Comparison of ENCODE assay signal across 8 mouse cellular contexts in the genomic region with DNA sequence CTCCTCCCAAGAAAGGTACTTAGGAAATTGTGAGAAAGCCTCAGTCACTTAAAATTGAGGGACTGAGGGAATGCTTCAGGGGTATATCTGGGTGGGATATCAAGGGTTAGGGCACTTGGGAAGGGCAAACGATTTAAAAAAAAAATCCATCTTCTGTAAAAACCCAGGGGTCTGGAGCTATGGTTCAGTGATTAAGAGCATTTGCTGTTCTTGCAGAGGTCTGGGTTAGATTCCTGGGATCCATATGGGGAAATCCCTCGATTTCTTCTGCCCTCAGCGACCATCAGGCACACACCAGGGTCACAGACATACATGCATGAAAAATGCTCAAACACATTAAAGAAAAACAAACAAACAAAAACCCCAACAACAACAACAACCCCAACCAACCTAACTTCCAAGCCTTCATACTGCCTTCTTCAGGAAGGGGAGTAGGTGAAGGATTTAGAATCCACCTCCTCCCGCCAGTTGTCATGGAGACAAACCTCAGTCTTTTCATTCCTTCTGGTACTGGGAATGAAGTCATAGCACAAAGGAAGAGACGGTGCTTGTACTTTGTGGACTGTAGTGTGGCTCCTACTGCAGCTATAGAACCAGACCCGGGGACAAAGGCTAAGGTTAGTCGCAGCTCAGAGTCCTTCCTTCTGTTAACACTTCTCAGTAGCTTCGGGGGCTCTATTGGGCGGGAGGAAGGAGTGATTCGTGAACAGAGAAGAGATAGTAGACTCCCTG. TPM values are rescaled to one million over a fixed set of nuclear protein-coding genes. Genes with fewer than 3 reads are reported as not detected.
DNase-seq lines count a peak whose midpoint lies in the region; ATAC-seq and TF ChIP-seq lines count a peak whose summit lies in the region.

No protein-coding gene starts in this region.

- peak overlapping the region; percentile 74 for H3K4me2 ChIP-seq in kidney, postnatal 0 days (ENCODE audit: low read length)
- peak overlapping the region; percentile 76 for H3K4me2 ChIP-seq in forebrain, embryonic 15.5 days (replicated peaks)
- peak overlapping the region; percentile 80 for H3K4me2 ChIP-seq in liver, postnatal 0 days (ENCODE audit: low read depth, low read length)

- DNase-seq in kidney, postnatal 0 days (ENCODE audit: low spot score), result no peak
- no peak for DNase-seq in kidney, postnatal 10 days
- DNase-seq in ZHBTc4 (ENCODE audit: low read depth, low spot score), result peak; percentile 84
- no peak for DNase-seq in liver, postnatal 0 days
- no peak for DNase-seq in thymus, adult 18-20 months
- DNase-seq in adrenal gland, postnatal 4 days (ENCODE audit: low spot score in 2 of 2), result no peak
- no peak for DNase-seq in testis, postnatal 14 days (ENCODE audit: low spot score)

- peak overlapping the region; percentile 97 for H3K9ac ChIP-seq in kidney, postnatal 0 days (ENCODE audit: low read depth, low read length)
- peak overlapping the region; percentile 63 for H3K9ac ChIP-seq in forebrain, embryonic 15.5 days (replicated peaks)
- H3K9ac ChIP-seq in liver, postnatal 0 days (replicated peaks), result peak overlapping the region; percentile 92

- peak; percentile 79 for ATAC-seq in kidney, postnatal 0 days (replicated peaks; ENCODE audit: low FRiP score, low read depth)
- peak; percentile 80 for ATAC-seq in forebrain, embryonic 15.5 days (replicated peaks)
- ATAC-seq in liver, postnatal 0 days, result peak; percentile 33

- peak overlapping the region; percentile 99 for H3K27ac ChIP-seq in kidney, postnatal 0 days
- H3K27ac ChIP-seq in forebrain, embryonic 15.5 days (replicated peaks), result peak overlapping the region; percentile 99
- peak overlapping the region; percentile 99 for H3K27ac ChIP-seq in liver, postnatal 0 days (ENCODE audit: low read depth)

- no peaks in the 10 kb centered on the region for H3K27me3 ChIP-seq in kidney, postnatal 0 days (ENCODE audit: insufficient read depth, low read length)
- no peaks in the 10 kb centered on the region for H3K27me3 ChIP-seq in forebrain, embryonic 15.5 days
- no peaks in the 10 kb centered on the region for H3K27me3 ChIP-seq in liver, postnatal 0 days (ENCODE audit: insufficient read depth, low read length)

- no peak for TF ChIP-seq EP300 in liver, postnatal 0 days (IDR thresholded peaks at IDR 0.05; ENCODE audit: low read depth)

- WGBS in kidney, postnatal 0 days, result 3% methylated on average over 10 of the region's 10 CpGs
- 3% methylated on average over 10 of the region's 10 CpGs for WGBS in forebrain, embryonic 15.5 days
- 8% methylated on average over 10 of the region's 10 CpGs for whole genome bisulfite sequencing in liver, postnatal 0 days (ENCODE audit: insufficient replicate concordance)

- no peaks in the 10 kb centered on the region for H3K4me1 ChIP-seq in kidney, postnatal 0 days (replicated peaks; ENCODE audit: insufficient read depth, low read length)
- peaks cover 41% of the 10 kb centered on the region for H3K4me1 ChIP-seq in forebrain, embryonic 15.5 days
- H3K4me1 ChIP-seq in liver, postnatal 0 days (ENCODE audit: insufficient read depth), result peaks cover 25% of the 10 kb centered on the region

- no peaks in the 10 kb centered on the region for H3K36me3 ChIP-seq in kidney, postnatal 0 days (ENCODE audit: insufficient read depth, low read length)
- no peaks in the 10 kb centered on the region for H3K36me3 ChIP-seq in forebrain, embryonic 15.5 days
- no peaks in the 10 kb centered on the region; the same call in 1 of the 2 replicates for H3K36me3 ChIP-seq in liver, postnatal 0 days (replicated peaks; ENCODE audit: insufficient read depth, low read length)

- no peaks in the 10 kb centered on the region for H3K9me3 ChIP-seq in kidney, postnatal 0 days (replicated peaks; ENCODE audit: low read length)
- no peaks in the 10 kb centered on the region for H3K9me3 ChIP-seq in forebrain, embryonic 15.5 days
- no peaks in the 10 kb centered on the region for H3K9me3 ChIP-seq in liver, postnatal 0 days (ENCODE audit: low read length)

- H3K4me3 ChIP-seq in kidney, postnatal 0 days (replicated peaks; ENCODE audit: low read depth, low read length), result peak overlapping the region; percentile 90
- peak overlapping the region; percentile 89 for H3K4me3 ChIP-seq in forebrain, embryonic 15.5 days
- H3K4me3 ChIP-seq in liver, postnatal 0 days (ENCODE audit: low read depth, low read length), result peak overlapping the region; percentile 81

- no peak for TF ChIP-seq CTCF in kidney, postnatal 0 days (IDR thresholded peaks at IDR 0.05; ENCODE audit: low read depth)
- TF ChIP-seq CTCF in liver, postnatal 0 days (IDR thresholded peaks at IDR 0.05; ENCODE audit: low read depth), result no peak

RNA-seq across cellular contexts. Expression of gene Pank2, which starts 0.6 kb away (rescaled TPM):
- 32.1 and 36.7 TPM in 2 replicates for polyA plus RNA-seq in kidney, postnatal 0 days (2015; fragmentation: Nextera tagmentation; extraction: Ambion mirVana)
- polyA plus RNA-seq in forebrain, embryonic 15.5 days (2015; fragmentation: Nextera tagmentation; extraction: Ambion mirVana), result 36.4 and 37.0 TPM in 2 replicates
- 17.2 and 21.3 TPM in 2 replicates for polyA plus RNA-seq in liver, postnatal 0 days (2015; fragmentation: Nextera tagmentation; extraction: Ambion mirVana)
- 10 to 100 TPM; 60.4 to 69.5 TPM for total RNA-seq in adrenal gland, postnatal 4 days (2021)

RNA-seq across cellular contexts. Expression of gene Mavs, which starts 27.8 kb away (rescaled TPM):
- 31.8 and 34.2 TPM in 2 replicates for polyA plus RNA-seq in kidney, postnatal 0 days (2015; fragmentation: Nextera tagmentation; extraction: Ambion mirVana)
- 5.9 and 6.4 TPM in 2 replicates for polyA plus RNA-seq in forebrain, embryonic 15.5 days (2015; fragmentation: Nextera tagmentation; extraction: Ambion mirVana)
- polyA plus RNA-seq in liver, postnatal 0 days (2015; fragmentation: Nextera tagmentation; extraction: Ambion mirVana), result 21.2 and 22.1 TPM in 2 replicates
- 10 to 100 TPM; 33.9 to 35.8 TPM for total RNA-seq in adrenal gland, postnatal 4 days (2021)

RNA-seq across cellular contexts. Expression of gene Ap5s1, which starts 54.8 kb away (rescaled TPM):
- 29.9 and 33.4 TPM in 2 replicates for polyA plus RNA-seq in kidney, postnatal 0 days (2015; fragmentation: Nextera tagmentation; extraction: Ambion mirVana)
- 36.5 and 37.0 TPM in 2 replicates for polyA plus RNA-seq in forebrain, embryonic 15.5 days (2015; fragmentation: Nextera tagmentation; extraction: Ambion mirVana)
- 19.5 TPM in 2 replicates for polyA plus RNA-seq in liver, postnatal 0 days (2015; fragmentation: Nextera tagmentation; extraction: Ambion mirVana)
- 10 to 100 TPM; 23.9 to 24.8 TPM for total RNA-seq in adrenal gland, postnatal 4 days (2021)
